10 mouse cellular contexts compared by ENCODE assay signal in genomic region chr7:80075946-80076583, GRCm38 (mm10). TPM values are rescaled to one million over a fixed set of nuclear protein-coding genes. Genes with fewer than 3 reads are reported as not detected.
DNase-seq lines count a peak whose midpoint lies in the region; ATAC-seq and TF ChIP-seq lines count a peak whose summit lies in the region.
"Had no signal": no experiment of that assay in that cellular context is flagged by ENCODE, and none has a peak within 500 bp of the region (broad histone marks: within the 10 kb centered on the region; RNA-seq: fewer than 3 reads in every experiment).

No protein-coding gene starts in this region.

- H3K4me3 ChIP-seq in kidney, embryonic 15.5 days (replicated peaks), result no peak overlapping the region
- H3K4me3 ChIP-seq in hindbrain, embryonic 14.5 days (replicated peaks; ENCODE audit: low read length), result no peak overlapping the region
- no peak overlapping the region for H3K4me3 ChIP-seq in midbrain, postnatal 0 days (ENCODE audit: low read depth, low read length)
- no peak overlapping the region for H3K4me3 ChIP-seq in cerebellum, adult 2 months (replicated peaks; ENCODE audit: insufficient read depth, low read depth, low read length)

- H3K36me3 ChIP-seq in kidney, embryonic 15.5 days, result peaks cover under 1% of the 10 kb centered on the region
- H3K36me3 ChIP-seq in hindbrain, embryonic 14.5 days (replicated peaks; ENCODE audit: control insufficient read depth, insufficient read depth), result no peaks in the 10 kb centered on the region; the same call in 1 of the 2 replicates
- no peaks in the 10 kb centered on the region for H3K36me3 ChIP-seq in midbrain, postnatal 0 days (ENCODE audit: insufficient read depth, low read length)

- H3K9me3 ChIP-seq in kidney, embryonic 15.5 days (replicated peaks), result no peaks in the 10 kb centered on the region
- H3K9me3 ChIP-seq in hindbrain, embryonic 14.5 days (ENCODE audit: control insufficient read depth, low read length), result no peaks in the 10 kb centered on the region
- H3K9me3 ChIP-seq in midbrain, postnatal 0 days (ENCODE audit: low read length), result no peaks in the 10 kb centered on the region
- H3K9me3 ChIP-seq: G1E had no signal

- no peaks in the 10 kb centered on the region for H3K27me3 ChIP-seq in kidney, embryonic 15.5 days
- no peaks in the 10 kb centered on the region for H3K27me3 ChIP-seq in hindbrain, embryonic 14.5 days (ENCODE audit: control insufficient read depth, insufficient read depth, low read length)
- no peaks in the 10 kb centered on the region for H3K27me3 ChIP-seq in midbrain, postnatal 0 days (ENCODE audit: insufficient read depth, low read length)
- no peaks in the 10 kb centered on the region for H3K27me3 ChIP-seq in cerebellum, adult 2 months (ENCODE audit: control insufficient read depth, insufficient read depth, low read length)

- DNase-seq in kidney, postnatal 14 days, result no peak
- DNase-seq in embryo, embryonic 11 days, result peak; percentile 61
- DNase-seq in hindbrain, embryonic 14.5 days (ENCODE audit: low spot score), result no peak
- no peak for DNase-seq in midbrain, postnatal 0 days (ENCODE audit: low spot score)
- no peak for DNase-seq in cerebellum, adult 2 months
- no peak for DNase-seq in layer of hippocampus, adult 18-20 months (ENCODE audit: low spot score in 2 of 2)
- DNase-seq: cerebellum, adult 8-10 months had no signal

- no peak overlapping the region for H3K9ac ChIP-seq in kidney, embryonic 15.5 days
- H3K9ac ChIP-seq in hindbrain, embryonic 14.5 days, result peak overlapping the region; percentile 12; the same call in 1 of the 2 replicates
- H3K9ac ChIP-seq in midbrain, postnatal 0 days (replicated peaks; ENCODE audit: low read length, poor library complexity, severe bottlenecking), result no peak overlapping the region

- no peak for TF ChIP-seq POLR2A in cerebellum, adult 2 months (IDR thresholded peaks at IDR 0.05; ENCODE audit: borderline replicate concordance, insufficient read depth, low read length)

- H3K4me2 ChIP-seq in kidney, embryonic 15.5 days, result no peak overlapping the region
- no peak overlapping the region for H3K4me2 ChIP-seq in hindbrain, embryonic 14.5 days (replicated peaks)
- H3K4me2 ChIP-seq in midbrain, postnatal 0 days (ENCODE audit: low read depth, low read length, poor library complexity, severe bottlenecking), result no peak overlapping the region

- peak overlapping the region; percentile 91; the same call in 1 of the 2 replicates for H3K27ac ChIP-seq in kidney, embryonic 15.5 days
- H3K27ac ChIP-seq in hindbrain, embryonic 14.5 days, result peak overlapping the region; percentile 52
- peak overlapping the region; percentile 32; the same call in 1 of the 2 replicates for H3K27ac ChIP-seq in midbrain, postnatal 0 days (ENCODE audit: low read depth, low read length)
- no peak overlapping the region for H3K27ac ChIP-seq in cerebellum, adult 2 months (ENCODE audit: insufficient read depth, low read length)

- H3K4me1 ChIP-seq in kidney, embryonic 15.5 days, result peaks cover 90% of the 10 kb centered on the region
- H3K4me1 ChIP-seq in hindbrain, embryonic 14.5 days (replicated peaks; ENCODE audit: control insufficient read depth, insufficient read depth, low read length), result peaks cover 53% of the 10 kb centered on the region
- peaks cover 34% of the 10 kb centered on the region for H3K4me1 ChIP-seq in midbrain, postnatal 0 days (ENCODE audit: insufficient read depth, low read length)
- H3K4me1 ChIP-seq in cerebellum, adult 2 months (ENCODE audit: control insufficient read depth, insufficient read depth, low read length), result peaks cover 19% of the 10 kb centered on the region

- TF ChIP-seq CTCF in midbrain, postnatal 0 days (IDR thresholded peaks at IDR 0.05), result no peak
- no peak for TF ChIP-seq CTCF in cerebellum, adult 2 months (IDR thresholded peaks at IDR 0.05; ENCODE audit: borderline replicate concordance, insufficient read depth, low read depth, low read length)

- no peak for ATAC-seq in kidney, embryonic 15.5 days (replicated peaks; ENCODE audit: low FRiP score)
- ATAC-seq in hindbrain, embryonic 14.5 days (ENCODE audit: low FRiP score), result no peak
- no peak for ATAC-seq in midbrain, postnatal 0 days (ENCODE audit: low FRiP score)
- no peak for ATAC-seq in megakaryocyte-erythroid progenitor cell, adult 5-6 weeks (replicated peaks; ENCODE audit: low FRiP score, low TSS enrichment, poor library complexity, severe bottlenecking)

- WGBS in kidney, embryonic 15.5 days, result 28% methylated on average over 4 of the region's 4 CpGs
- 18% methylated on average over 4 of the region's 4 CpGs for WGBS in hindbrain, embryonic 14.5 days
- WGBS in midbrain, postnatal 0 days, result 18% methylated on average over 4 of the region's 4 CpGs
- WGBS in cerebellum, adult 2 months, result 82% methylated on average over 4 of the region's 4 CpGs

RNA-seq across cellular contexts. Expression of gene Idh2, which starts 39.1 kb away (rescaled TPM):
- polyA plus RNA-seq in kidney, embryonic 15.5 days (2015; fragmentation: Nextera tagmentation; extraction: Ambion mirVana), result 633 and 674 TPM in 2 replicates
- polyA plus RNA-seq in hindbrain, embryonic 14.5 days (2014; fragmentation: Nextera tagmentation; extraction: Ambion mirVana), result 198 and 205 TPM in 2 replicates
- 122 and 136 TPM in 2 replicates for total RNA-seq in midbrain, postnatal 0 days (2014; rRNA removed)
- polyA plus RNA-seq in midbrain, postnatal 0 days (2015; fragmentation: Nextera tagmentation; extraction: Ambion mirVana), result 115 and 124 TPM in 2 replicates
- 80.7 and 102 TPM in 2 replicates for total RNA-seq in megakaryocyte-erythroid progenitor cell, adult 5-6 weeks (2014; fragmentation: Nextera tagmentation)
- total RNA-seq in megakaryocyte-erythroid progenitor cell, adult 5-6 weeks (2017), result 117 and 132 TPM in 2 replicates
- polyA plus RNA-seq in cerebellum, adult 2 months (2012; rRNA removed), result 77.9 and 84.0 TPM in 2 replicates
- 10 to 100 TPM; 65.3 to 66.5 TPM for total RNA-seq in layer of hippocampus, adult 18-20 months (2021)

RNA-seq across cellular contexts. Expression of gene Zfp710, which starts 51.5 kb away (rescaled TPM):
- 20.1 and 20.5 TPM in 2 replicates for polyA plus RNA-seq in kidney, embryonic 15.5 days (2015; fragmentation: Nextera tagmentation; extraction: Ambion mirVana)
- polyA plus RNA-seq in hindbrain, embryonic 14.5 days (2014; fragmentation: Nextera tagmentation; extraction: Ambion mirVana), result 14.7 and 17.5 TPM in 2 replicates
- 25.1 and 33.6 TPM in 2 replicates for total RNA-seq in midbrain, postnatal 0 days (2014; rRNA removed)
- polyA plus RNA-seq in midbrain, postnatal 0 days (2015; fragmentation: Nextera tagmentation; extraction: Ambion mirVana), result 9.8 and 10.7 TPM in 2 replicates
- 7.1 and 9.0 TPM in 2 replicates for total RNA-seq in megakaryocyte-erythroid progenitor cell, adult 5-6 weeks (2014; fragmentation: Nextera tagmentation)
- 6.2 and 10.3 TPM in 2 replicates for total RNA-seq in megakaryocyte-erythroid progenitor cell, adult 5-6 weeks (2017)
- 10.9 and 11.0 TPM in 2 replicates for polyA plus RNA-seq in cerebellum, adult 2 months (2012; rRNA removed)
- total RNA-seq in layer of hippocampus, adult 18-20 months (2021), result 10 to 100 TPM; 25.6 to 26.0 TPM
